Mouse (Mus musculus): ENCODE measurements at regions not wholly inside any gene's neighbourhood (a gene's known extent, or its start where the extent isn't known, plus 50 kb on each side); places are given as distances from the start of the nearest gene placed in this dataset.

GRCm38 (mm10) chr8:8239489-8239888, 421.6 kb downstream of the Efnb2 start:
- WGBS: 69% methylated on average over 12 of the region's 12 CpGs
- H3K4me3 ChIP-seq: no peak overlapping the region
- 0 out of 2 replicates have a peak overlapping the region, but pooled peaks have one; percentile 69 for H3K27ac ChIP-seq
- peaks cover 44% of the 10 kb centered on the region for H3K4me1 ChIP-seq (replicated peaks)
- H3K27me3 ChIP-seq (ENCODE audit: insufficient read depth, poor library complexity, severe bottlenecking): no peaks in the 10 kb centered on the region
- no peaks in the 10 kb centered on the region for H3K36me3 ChIP-seq
- DNase-seq (ENCODE audit: low spot score): no peak
- no peaks in the 10 kb centered on the region for H3K9me3 ChIP-seq

GRCm38 (mm10) chr8:8238051-8238450, 423.0 kb downstream of the Efnb2 start:
- no peak for DNase-seq (ENCODE audit: low spot score)
- no peaks in the 10 kb centered on the region for H3K27me3 ChIP-seq (ENCODE audit: insufficient read depth, poor library complexity, severe bottlenecking)
- no peaks in the 10 kb centered on the region for H3K36me3 ChIP-seq
- H3K27ac ChIP-seq: no peak overlapping the region
- WGBS: 93% methylated on average over 6 of the region's 6 CpGs
- no peaks in the 10 kb centered on the region for H3K9me3 ChIP-seq
- peaks cover 43% of the 10 kb centered on the region for H3K4me1 ChIP-seq (replicated peaks)
- no peak overlapping the region for H3K4me3 ChIP-seq

GRCm38 (mm10) chr8:8233616-8234015, 427.4 kb downstream of the Efnb2 start:
- no peak for DNase-seq (ENCODE audit: low spot score)
- 92% methylated on average over 3 of the region's 3 CpGs for WGBS

GRCm38 (mm10) chr8:8233156-8233555, 427.9 kb downstream of the Efnb2 start:
- 96% methylated on average over 4 of the region's 4 CpGs for WGBS

More at GRCm38 (mm10) chr8:8233616-8234015, 427.4 kb downstream of the Efnb2 start:
- Histone ChIP-seq H3K27ac (no peak overlapping the region), H3K27me3 (ENCODE audit: insufficient read depth, poor library complexity, severe bottlenecking) (no peaks in the 10 kb centered on the region), H3K36me3 (no peaks in the 10 kb centered on the region), H3K4me3 (no peak overlapping the region), H3K4me1 (replicated peaks) (peaks cover 5% of the 10 kb centered on the region; the same call in 1 of the 2 replicates), H3K9me3 (no peaks in the 10 kb centered on the region)

GRCm38 (mm10) chr8:8231996-8232632, 428.9 kb downstream of the Efnb2 start:
- Histone ChIP-seq H3K4me3 (no peak overlapping the region), H3K36me3 (no peaks in the 10 kb centered on the region), H3K4me1 (replicated peaks) (peaks cover 3% of the 10 kb centered on the region; the same call in 1 of the 2 replicates), H3K27ac (0 out of 2 replicates have a peak overlapping the region, but pooled peaks have one; percentile 40), H3K27me3 (ENCODE audit: insufficient read depth, poor library complexity, severe bottlenecking) (no peaks in the 10 kb centered on the region), H3K9me3 (no peaks in the 10 kb centered on the region)
- no peak for DNase-seq (ENCODE audit: low spot score)
- WGBS: 78% methylated on average over 13 of the region's 13 CpGs

More at GRCm38 (mm10) chr8:8233156-8233555, 427.9 kb downstream of the Efnb2 start:
- Histone ChIP-seq H3K9me3 (no peaks in the 10 kb centered on the region), H3K4me1 (replicated peaks) (peaks cover 5% of the 10 kb centered on the region; the same call in 1 of the 2 replicates), H3K36me3 (no peaks in the 10 kb centered on the region), H3K27me3 (ENCODE audit: insufficient read depth, poor library complexity, severe bottlenecking) (no peaks in the 10 kb centered on the region), H3K27ac (no peak overlapping the region), H3K4me3 (no peak overlapping the region)
- no peak for DNase-seq (ENCODE audit: low spot score)

- no peak for DNase-seq (ENCODE audit: low spot score)
- H3K4me3 ChIP-seq: no peak overlapping the region
- no peaks in the 10 kb centered on the region for H3K36me3 ChIP-seq
- H3K27me3 ChIP-seq (ENCODE audit: insufficient read depth, poor library complexity, severe bottlenecking): no peaks in the 10 kb centered on the region
- no peak overlapping the region; the same call in 1 of the 2 replicates for H3K27ac ChIP-seq
- no peaks in the 10 kb centered on the region for H3K9me3 ChIP-seq
- H3K4me1 ChIP-seq (replicated peaks): 0 out of 2 replicates have a peak, but pooled peaks cover 2% of the 10 kb centered on the region
- WGBS: 72% methylated on average over 6 of the region's 6 CpGs
Measured at GRCm38 (mm10) chr8:8231308-8231985, 429.6 kb downstream of the Efnb2 start.

- no peak overlapping the region for H3K4me3 ChIP-seq
- no peaks in the 10 kb centered on the region for H3K9me3 ChIP-seq
- no peak overlapping the region for H3K27ac ChIP-seq
- no peaks in the 10 kb centered on the region for H3K36me3 ChIP-seq
- 77% methylated on average over 2 of the region's 2 CpGs for WGBS
- peaks cover 11% of the 10 kb centered on the region for H3K4me1 ChIP-seq (replicated peaks)
- DNase-seq (ENCODE audit: low spot score): no peak
- H3K27me3 ChIP-seq (ENCODE audit: insufficient read depth, poor library complexity, severe bottlenecking): no peaks in the 10 kb centered on the region
Measured at GRCm38 (mm10) chr8:8225994-8226393, 435.0 kb downstream of the Efnb2 start.

GRCm38 (mm10) chr8:8225175-8225830, 435.7 kb downstream of the Efnb2 start:
- no peaks in the 10 kb centered on the region for H3K9me3 ChIP-seq
- H3K27me3 ChIP-seq (ENCODE audit: insufficient read depth, poor library complexity, severe bottlenecking): no peaks in the 10 kb centered on the region
- DNase-seq (ENCODE audit: low spot score): no peak
- H3K27ac ChIP-seq: no peak overlapping the region
- no peaks in the 10 kb centered on the region for H3K36me3 ChIP-seq
- peaks cover 17% of the 10 kb centered on the region for H3K4me1 ChIP-seq (replicated peaks)
- 56% methylated on average over 2 of the region's 2 CpGs for WGBS
- no peak overlapping the region for H3K4me3 ChIP-seq

GRCm38 (mm10) chr8:8220395-8221031, 440.5 kb downstream of the Efnb2 start:
- H3K9me3 ChIP-seq: no peaks in the 10 kb centered on the region
- DNase-seq (ENCODE audit: low spot score): peak; percentile 55
- peak overlapping the region; percentile 69 for H3K27ac ChIP-seq
- no peaks in the 10 kb centered on the region for H3K36me3 ChIP-seq
- no peaks in the 10 kb centered on the region for H3K27me3 ChIP-seq (ENCODE audit: insufficient read depth, poor library complexity, severe bottlenecking)
- peaks cover 29% of the 10 kb centered on the region for H3K4me1 ChIP-seq (replicated peaks)
- H3K4me3 ChIP-seq: no peak overlapping the region
- 43% methylated on average over 14 of the region's 14 CpGs for WGBS

- DNase-seq (ENCODE audit: low spot score): no peak
- WGBS: 41% methylated on average over 12 of the region's 12 CpGs
- Histone ChIP-seq H3K9me3 (no peaks in the 10 kb centered on the region), H3K27ac (peak overlapping the region; percentile 69), H3K4me1 (replicated peaks) (peaks cover 29% of the 10 kb centered on the region), H3K27me3 (ENCODE audit: insufficient read depth, poor library complexity, severe bottlenecking) (no peaks in the 10 kb centered on the region), H3K4me3 (no peak overlapping the region), H3K36me3 (no peaks in the 10 kb centered on the region)
Measured at GRCm38 (mm10) chr8:8219701-8220394, 441.2 kb downstream of the Efnb2 start.

- no peaks in the 10 kb centered on the region for H3K36me3 ChIP-seq
- H3K9me3 ChIP-seq: no peaks in the 10 kb centered on the region
- DNase-seq (ENCODE audit: low spot score): no peak
- H3K27me3 ChIP-seq (ENCODE audit: insufficient read depth, poor library complexity, severe bottlenecking): no peaks in the 10 kb centered on the region
- WGBS: 88% methylated on average over 3 of the region's 3 CpGs
- no peak overlapping the region for H3K4me3 ChIP-seq
- H3K27ac ChIP-seq: no peak overlapping the region
- H3K4me1 ChIP-seq (replicated peaks): no peaks in the 10 kb centered on the region
Measured at GRCm38 (mm10) chr8:8193036-8193435, 468.0 kb downstream of the Efnb2 start.

GRCm38 (mm10) chr8:8186046-8186445, 475.0 kb downstream of the Efnb2 start:
- Histone ChIP-seq H3K9me3 (no peaks in the 10 kb centered on the region), H3K4me3 (no peak overlapping the region), H3K4me1 (replicated peaks) (peaks cover 9% of the 10 kb centered on the region), H3K36me3 (no peaks in the 10 kb centered on the region), H3K27ac (no peak overlapping the region), H3K27me3 (ENCODE audit: insufficient read depth, poor library complexity, severe bottlenecking) (no peaks in the 10 kb centered on the region)
- DNase-seq (ENCODE audit: low spot score): no peak
- 34% methylated on average over 3 of the region's 3 CpGs for WGBS

All from hindbrain, embryonic 10.5 days (tissue).